Mouse (Mus musculus) heart, postnatal 0 days (tissue): Measurements from ENCODE around the gene Rad9b.

Source experiments
- CTCF ChIP-seq: IDR thresholded peaks from 2 replicates; pipeline ENCODE4 v1.5.1; 2016; ENCODE audit warnings: antibody characterized with exemption, control low read depth, low read depth
- EP300 ChIP-seq: IDR thresholded peaks from 2 replicates; pipeline ENCODE4 v1.6.1; 2016; ENCODE audit warnings: antibody characterized with exemption, low read depth

- TF ChIP-seq CTCF (no peak), EP300 (no peak)
These were observed 58.7 kb downstream of the Rad9b start for GRCm38 (mm10) chr5:122295113-122295935.
